Mouse (Mus musculus): ENCODE measurements around the gene Tecpr2.

GRCm38 (mm10) chr12:110920254-110920653, 31.2 kb downstream of the Tecpr2 start:
- TF ChIP-seq MAFK (IDR thresholded peaks at IDR 0.05; ENCODE audit: insufficient read depth, low read depth, low read length) (no peak), CHD2 (IDR thresholded peaks at IDR 0.05; ENCODE audit: low read depth, low read length) (no peak), ZC3H11A (IDR thresholded peaks at IDR 0.05; ENCODE audit: borderline replicate concordance, low read depth, low read length) (no peak)

Measured in ES-E14 (cell line).